Mouse (Mus musculus): Measurements from ENCODE around the gene Acsm5. TPM values are rescaled to one million over a fixed set of nuclear protein-coding genes. Genes with fewer than 3 reads are reported as not detected.
A peak's percentile ranks its signal among the peaks of the same experiment; 100 is the strongest.

The Acsm5 gene
- total RNA-seq (2022) = 1 to 10 TPM; 4.3 to 5.8 (median 4.8) TPM

GRCm38 (mm10) chr7:119519163-119519562, at the start of gene Acsm5:
Gene Acsm5, plus strand, starts transcription at chr7:119519463.
- DNase-seq = no peak

- DNase-seq = no peak
Observed at GRCm38 (mm10) chr7:119476500-119477389, 42.5 kb upstream of the Acsm5 start.

GRCm38 (mm10) chr7:119479256-119479655, 40.0 kb upstream of the Acsm5 start, which contains the start of gene Umod:
Gene Umod, minus strand, starts transcription at chr7:119479282.
- DNase-seq = no peak

- no peak for DNase-seq
Observed at GRCm38 (mm10) chr7:119484154-119484553, 35.1 kb upstream of the Acsm5 start.

GRCm38 (mm10) chr7:119486683-119487082, 32.6 kb upstream of the Acsm5 start:
- no peak for DNase-seq

- DNase-seq = peak; percentile 18
Observed at GRCm38 (mm10) chr7:119490041-119490780, 29.1 kb upstream of the Acsm5 start.

- DNase-seq = no peak
Observed at GRCm38 (mm10) chr7:119511143-119511542, 8.1 kb upstream of the Acsm5 start.

- peak; percentile 30 for DNase-seq
Observed at GRCm38 (mm10) chr7:119513056-119513455, 6.2 kb upstream of the Acsm5 start.

GRCm38 (mm10) chr7:119515492-119516271, 3.6 kb upstream of the Acsm5 start:
- DNase-seq = no peak

GRCm38 (mm10) chr7:119516272-119516558, 3.0 kb upstream of the Acsm5 start:
- DNase-seq = no peak

- DNase-seq = peak; percentile 73
Observed at GRCm38 (mm10) chr7:119519654-119520053, 391 bp downstream of the Acsm5 start.

- no peak for DNase-seq
Observed at GRCm38 (mm10) chr7:119521816-119522215, 2.6 kb downstream of the Acsm5 start.

GRCm38 (mm10) chr7:119522385-119522784, 3.1 kb downstream of the Acsm5 start:
- peak; percentile 56 for DNase-seq

GRCm38 (mm10) chr7:119523389-119523788, 4.1 kb downstream of the Acsm5 start, which contains the start of gene Pdilt:
Gene Pdilt, minus strand, starts transcription at chr7:119523489.
- no peak for DNase-seq

GRCm38 (mm10) chr7:119525881-119526281, 6.6 kb downstream of the Acsm5 start:
- DNase-seq = peak; percentile 64

GRCm38 (mm10) chr7:119526486-119526885, 7.2 kb downstream of the Acsm5 start:
- DNase-seq = no peak

GRCm38 (mm10) chr7:119527135-119527534, 7.9 kb downstream of the Acsm5 start:
- DNase-seq = no peak

- no peak for DNase-seq
Observed at GRCm38 (mm10) chr7:119527548-119527947, 8.3 kb downstream of the Acsm5 start.

GRCm38 (mm10) chr7:119528617-119529016, 9.4 kb downstream of the Acsm5 start:
- DNase-seq = no peak

GRCm38 (mm10) chr7:119532924-119533323, 13.7 kb downstream of the Acsm5 start:
- DNase-seq = no peak

GRCm38 (mm10) chr7:119534389-119534788, 15.1 kb downstream of the Acsm5 start:
- DNase-seq = no peak

GRCm38 (mm10) chr7:119542445-119542844, 23.2 kb downstream of the Acsm5 start:
- no peak for DNase-seq

- DNase-seq = no peak
Observed at GRCm38 (mm10) chr7:119545572-119545971, 26.3 kb downstream of the Acsm5 start.
